Mouse (Mus musculus) MEL (cell line): Measurements from ENCODE around the gene Spaca9. TPM values are rescaled to one million over a fixed set of nuclear protein-coding genes. Genes with fewer than 3 reads are reported as not detected.

Source experiments
- DNase-seq: peaks from one replicate; pipeline ENCODE4 v3.0.0; 2011; ENCODE audit warnings: low read depth, low spot score
- H3K27ac ChIP-seq: 2 replicates; pipeline ENCODE4 v1.5.1; 2012; ENCODE audit warnings: low read depth, mild to moderate bottlenecking, control low read depth, low read length, moderate library complexity; ENCODE audit not compliant: control insufficient read depth
- H3K27me3 ChIP-seq, 2 experiments: fragments of 150-350 bp in 1 of 2; sonication (generic) in 1 of 2; 2 replicates each; pipeline ENCODE4 v1.6.1; 2012; ENCODE audit warnings: low read length in 2 of 2, mild to moderate bottlenecking in 2 of 2, improper control_type of control experiment in 1 of 2, moderate library complexity in 1 of 2; ENCODE audit not compliant: insufficient read depth in 2 of 2, control insufficient read depth in 1 of 2
- H3K36me3 ChIP-seq, 2 experiments: 2 replicates each; pipeline ENCODE4 v1.6.1; 2012 to 2014; ENCODE audit warnings: low read length in 2 of 2, improper control_type of control experiment in 1 of 2, inconsistent platforms in 1 of 2, mild to moderate bottlenecking in 1 of 2; ENCODE audit not compliant: insufficient read depth in 2 of 2, control insufficient read depth in 1 of 2
- H3K4me1 ChIP-seq, 2 experiments: fragments of 150-350 bp in 1 of 2; sonication (generic) in 1 of 2; 2 replicates each; pipeline ENCODE4 v1.6.1; 2012; ENCODE audit warnings: low read length in 2 of 2, improper control_type of control experiment in 1 of 2, mild to moderate bottlenecking in 1 of 2; ENCODE audit not compliant: insufficient read depth in 2 of 2, control insufficient read depth in 1 of 2
- H3K4me3 ChIP-seq, 2 experiments: fragments of 150-350 bp in 1 of 2; sonication (generic) in 1 of 2; 2 replicates each; pipeline ENCODE4 v1.5.1; 2012; ENCODE audit warnings: low read depth in 2 of 2, low read length in 2 of 2, mild to moderate bottlenecking in 2 of 2, moderate library complexity in 2 of 2, control low read depth in 1 of 2, improper control_type of control experiment in 1 of 2; ENCODE audit not compliant: control insufficient read depth in 1 of 2, insufficient read depth in 1 of 2
- H3K79me2 ChIP-seq: 2 replicates; pipeline ENCODE4 v1.6.1; 2012; ENCODE audit warnings: mild to moderate bottlenecking, low read length, moderate library complexity; ENCODE audit not compliant: control insufficient read depth, poor library complexity, insufficient read depth
- H3K9ac ChIP-seq: 2 replicates; pipeline ENCODE4 v1.6.1; 2012; ENCODE audit warnings: low read depth, mild to moderate bottlenecking, control low read depth, low read length, moderate library complexity; ENCODE audit not compliant: control insufficient read depth, poor library complexity, severe bottlenecking
- H3K9me3 ChIP-seq: fragments of 150-350 bp; sonication (generic); replicated peaks from 2 replicates; pipeline ENCODE4 v1.6.1; 2012; ENCODE audit warnings: mild to moderate bottlenecking, low read length, improper control_type of control experiment, moderate library complexity; ENCODE audit not compliant: insufficient read depth
- CHD1 ChIP-seq: IDR thresholded peaks from 2 replicates; pipeline ENCODE4 v1.6.1; 2012; ENCODE audit warnings: low read depth, mild to moderate bottlenecking, inconsistent platforms, low read length, improper control_type of control experiment
- CHD2 ChIP-seq: IDR thresholded peaks from 2 replicates; pipeline ENCODE4 v1.6.1; 2011; ENCODE audit warnings: low read length, improper control_type of control experiment
- CTCF ChIP-seq, 3 experiments: IDR thresholded peaks in 2 of 3; conservative IDR thresholded peaks in 1 of 3; 2 replicates each; pipeline ENCODE4 v1.5.1; 2011 to 2012; ENCODE audit warnings: low read length in 3 of 3, low read depth in 2 of 3, mild to moderate bottlenecking in 2 of 3, improper control_type of control experiment in 1 of 3, inconsistent platforms in 1 of 3, mixed read lengths in 1 of 3, moderate library complexity in 1 of 3; ENCODE audit not compliant: control insufficient read depth in 1 of 3, insufficient read depth in 1 of 3, poor library complexity in 1 of 3, severe bottlenecking in 1 of 3
- EP300 ChIP-seq, 2 experiments: IDR thresholded peaks; 2 replicates each; pipeline ENCODE4 v1.6.1; 2011; ENCODE audit warnings: improper control_type of control experiment in 2 of 2, low read length in 2 of 2, low read depth in 1 of 2, mild to moderate bottlenecking in 1 of 2
- ETS1 ChIP-seq: IDR thresholded peaks from 2 replicates; pipeline ENCODE4 v1.6.1; 2012; ENCODE audit warnings: low read depth, mild to moderate bottlenecking, inconsistent platforms, low read length, improper control_type of control experiment, moderate library complexity
- HCFC1 ChIP-seq: IDR thresholded peaks from 2 replicates; pipeline ENCODE4 v1.6.1; 2012; ENCODE audit warnings: low read depth, mild to moderate bottlenecking, inconsistent platforms, low read length, improper control_type of control experiment, moderate library complexity
- JUND ChIP-seq: IDR thresholded peaks from 2 replicates; pipeline ENCODE4 v1.6.1; 2011; ENCODE audit warnings: low read depth, mild to moderate bottlenecking, improper control_type of control experiment, low read length
- KAT2A ChIP-seq: conservative IDR thresholded peaks from 2 replicates; pipeline ENCODE4 v1.6.1; 2012; ENCODE audit warnings: low read depth, low read length, improper control_type of control experiment, inconsistent platforms
- MAFK ChIP-seq: IDR thresholded peaks from 2 replicates; pipeline ENCODE4 v1.6.1; 2011; ENCODE audit warnings: low read depth, mild to moderate bottlenecking, low read length, improper control_type of control experiment, borderline replicate concordance
- MAZ ChIP-seq: IDR thresholded peaks from 2 replicates; pipeline ENCODE4 v1.6.1; 2012; ENCODE audit warnings: low read depth, mild to moderate bottlenecking, inconsistent platforms, low read length, improper control_type of control experiment
- NELFE ChIP-seq: IDR thresholded peaks from 2 replicates; pipeline ENCODE4 v1.6.1; 2011; ENCODE audit warnings: low read depth, low read length, improper control_type of control experiment
- POLR2AphosphoS5 ChIP-seq: IDR thresholded peaks from 2 replicates; pipeline ENCODE4 v1.6.1; 2012; ENCODE audit warnings: low read depth, borderline replicate concordance, mild to moderate bottlenecking, inconsistent platforms, low read length, moderate library complexity, mixed read lengths
- RCOR1 ChIP-seq: IDR thresholded peaks from 2 replicates; pipeline ENCODE4 v1.6.1; 2012; ENCODE audit warnings: low read depth, mild to moderate bottlenecking, inconsistent platforms, low read length, improper control_type of control experiment
- SMC3 ChIP-seq: IDR thresholded peaks from 2 replicates; pipeline ENCODE4 v1.6.1; 2011; ENCODE audit warnings: low read depth, low read length, improper control_type of control experiment
- TCF12 ChIP-seq: IDR thresholded peaks from 2 replicates; pipeline ENCODE4 v1.6.1; 2014; ENCODE audit warnings: low read depth, mild to moderate bottlenecking, inconsistent platforms, low read length, improper control_type of control experiment, moderate library complexity
- UBTF ChIP-seq: IDR thresholded peaks from 2 replicates; pipeline ENCODE4 v1.6.1; 2012; ENCODE audit warnings: low read depth, mild to moderate bottlenecking, inconsistent platforms, low read length, improper control_type of control experiment, moderate library complexity, borderline replicate concordance; ENCODE audit not compliant: insufficient read depth
- ZNF384 ChIP-seq: IDR thresholded peaks from 2 replicates; pipeline ENCODE4 v1.6.1; 2012; ENCODE audit warnings: low read depth, mild to moderate bottlenecking, inconsistent platforms, low read length, improper control_type of control experiment
- polyA plus RNA-seq, 2 experiments: library from polyadenylated mRNA; stranded (reverse) in 1 of 2; unstranded in 1 of 2; fragments of >175 nt in 1 of 2; fragments of >200 nt in 1 of 2; gene quantifications; 2 replicates each; pipeline versions ENCODE4 v1.2.1 to v1.2.4; 2012; ENCODE audit warnings: low replicate concordance in 2 of 2, low read depth in 1 of 2; ENCODE audit not compliant: insufficient read length in 2 of 2, insufficient read depth in 1 of 2, missing spikeins in 1 of 2
- total RNA-seq: library from RNA; depleted of rRNA; stranded (reverse); fragments of 300-350 nt; gene quantifications from 2 replicates; pipeline ENCODE4 v1.2.3, GENCODE M21; 2012

The Spaca9 gene
- total and polyA plus RNA-seq, 3 experiments: 0.92 to 5.4 TPM; not detected in 1

DNA sequence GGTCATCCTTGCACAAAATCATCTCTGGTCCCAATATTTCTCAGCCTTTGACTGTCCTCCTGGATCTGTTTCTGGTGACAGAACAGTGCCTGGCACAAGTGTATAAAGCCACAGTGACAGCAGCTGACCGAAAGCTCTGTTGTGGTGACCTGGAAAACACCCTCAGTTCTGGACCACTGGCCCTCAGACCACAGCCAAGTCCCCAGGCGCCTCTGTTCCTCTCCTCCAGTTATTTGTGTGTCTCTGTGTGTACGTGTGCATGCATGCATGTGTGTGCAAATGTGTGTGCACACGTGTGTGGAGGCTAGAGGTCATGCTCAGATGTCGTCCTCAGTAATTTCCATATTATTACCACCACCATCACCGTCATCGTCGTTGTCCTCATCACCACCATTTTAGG lies 22.9 kb upstream of the Spaca9 start:
- Histone ChIP-seq H3K9ac (no peak overlapping the region), H3K4me3 (no peak overlapping the region), H3K4me1 (no peaks in the 10 kb centered on the region), H3K36me3 (no peaks in the 10 kb centered on the region), H3K79me2 (no peaks in the 10 kb centered on the region), H3K27me3 (peaks cover 4 to 8% of the 10 kb centered on the region in 2 experiments; a peak in 3 of 4 replicates), H3K9me3 (no peaks in the 10 kb centered on the region), H3K27ac (no peak overlapping the region)
- DNase-seq: no peak
- TF ChIP-seq JUND (no peak), MAZ (no peak), CHD1 (no peak), KAT2A (no peak), POLR2AphosphoS5 (no peak), ZNF384 (no peak), RCOR1 (no peak), ETS1 (no peak), SMC3 (no peak), NELFE (no peak), CHD2 (no peak), EP300 (IDR thresholded peaks at IDR 0.05; ENCODE audit: low read depth in 1 of 2, low read length in 2 of 2) (no peak), MAFK (no peak)

DNA sequence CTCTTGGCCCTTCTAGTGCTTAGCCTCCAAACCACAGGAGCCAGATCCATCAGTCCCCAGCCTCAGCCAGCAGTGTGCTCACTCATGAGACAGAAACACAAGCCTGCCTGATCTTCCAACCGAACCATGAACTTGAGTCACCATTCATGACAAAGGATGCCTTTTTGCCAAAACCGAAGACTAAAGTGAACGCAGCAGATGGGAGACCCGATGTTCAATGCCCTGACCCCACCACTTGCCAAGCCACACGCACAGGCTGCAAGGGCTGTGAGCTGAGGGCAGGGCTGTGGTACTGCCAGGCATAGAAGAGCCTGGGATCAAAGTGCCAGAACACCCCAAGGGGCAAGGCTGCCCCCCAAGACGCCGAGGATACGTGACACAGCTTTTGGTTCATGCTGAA lies 13.5 kb upstream of the Spaca9 start:
- H3K27ac ChIP-seq: no peak overlapping the region
- H3K27me3 ChIP-seq: no peaks in the 10 kb centered on the region
- H3K9me3 ChIP-seq: no peaks in the 10 kb centered on the region
- DNase-seq: no peak
- TF ChIP-seq UBTF (no peak), CTCF (IDR thresholded peaks at IDR 0.05 in 2 of 3, conservative IDR thresholded peaks at IDR 0.05 in 1 of 3; ENCODE audit: control insufficient read depth in 1 of 3, insufficient read depth in 1 of 3, low read depth in 2 of 3, low read length in 3 of 3, poor library complexity in 1 of 3, severe bottlenecking in 1 of 3) (no peak), ETS1 (no peak), HCFC1 (no peak)
- H3K4me3 ChIP-seq: no peak overlapping the region
- no peaks in the 10 kb centered on the region for H3K79me2 ChIP-seq
- no peaks in the 10 kb centered on the region for H3K36me3 ChIP-seq
- H3K4me1 ChIP-seq: no peaks in the 10 kb centered on the region
- H3K9ac ChIP-seq: no peak overlapping the region

DNA sequence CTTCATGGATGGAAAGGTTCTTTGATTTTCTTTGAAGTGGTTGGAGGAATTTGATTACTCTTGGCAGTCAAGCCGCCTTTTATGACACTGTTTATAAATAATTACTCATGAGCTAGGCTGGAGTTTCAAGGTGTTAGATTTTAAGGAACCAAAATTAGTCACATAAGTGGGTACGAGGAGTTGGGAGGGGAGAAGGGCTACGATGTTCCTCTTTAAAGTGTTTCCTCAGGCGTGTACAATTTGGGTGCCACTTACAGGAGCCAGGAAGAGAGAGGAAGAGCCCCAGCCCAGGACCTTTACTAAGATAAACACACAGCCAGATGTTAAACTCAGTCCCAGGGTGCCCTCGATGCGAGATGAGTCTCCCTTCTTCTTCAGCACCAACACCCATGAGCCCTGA lies 7.3 kb upstream of the Spaca9 start:
- TF ChIP-seq ETS1 (peak; percentile 14; the same call in 1 of the 2 replicates), CHD1 (no peak), TCF12 (no peak), CTCF (IDR thresholded peaks at IDR 0.05 in 2 of 3, conservative IDR thresholded peaks at IDR 0.05 in 1 of 3; ENCODE audit: control insufficient read depth in 1 of 3, insufficient read depth in 1 of 3, low read depth in 2 of 3, low read length in 3 of 3, poor library complexity in 1 of 3, severe bottlenecking in 1 of 3) (no peak), ZNF384 (no peak)
- TF ChIP-seq, all 39 proteins: peak for 1
- Histone ChIP-seq H3K9me3 (no peaks in the 10 kb centered on the region), H3K27me3 (no peaks in the 10 kb centered on the region), H3K79me2 (no peaks in the 10 kb centered on the region), H3K4me3 (peak overlapping the region in 1 of 2 experiments; percentile 2; a peak in 1 of 4 replicates), H3K9ac (no peak overlapping the region), H3K36me3 (peaks cover 0 to 26% of the 10 kb centered on the region in 2 experiments; a peak in 2 of 4 replicates), H3K27ac (peak overlapping the region; percentile 72), H3K4me1 (peaks cover 11 to 39% of the 10 kb centered on the region in 2 experiments)
- peak; percentile 69 for DNase-seq
